Mouse (Mus musculus) cerebellum, adult 11 months (tissue): Measurements from ENCODE around the gene Nol6.
A peak's percentile ranks its signal among the peaks of the same experiment; 100 is the strongest.
"Not testable (repeated sequence)": the region's sequence is repeated elsewhere in the genome, so short reads cannot be mapped to it uniquely, and the experiment has no call there.

Experiments
- DNase-seq: peaks from one replicate; pipeline ENCODE4 v3.0.0; 2022

Gene Nol6

GRCm38 (mm10) chr4:41116817-41117216 lies 7.4 kb downstream of the Nol6 start:
- no peak for DNase-seq

DNA sequence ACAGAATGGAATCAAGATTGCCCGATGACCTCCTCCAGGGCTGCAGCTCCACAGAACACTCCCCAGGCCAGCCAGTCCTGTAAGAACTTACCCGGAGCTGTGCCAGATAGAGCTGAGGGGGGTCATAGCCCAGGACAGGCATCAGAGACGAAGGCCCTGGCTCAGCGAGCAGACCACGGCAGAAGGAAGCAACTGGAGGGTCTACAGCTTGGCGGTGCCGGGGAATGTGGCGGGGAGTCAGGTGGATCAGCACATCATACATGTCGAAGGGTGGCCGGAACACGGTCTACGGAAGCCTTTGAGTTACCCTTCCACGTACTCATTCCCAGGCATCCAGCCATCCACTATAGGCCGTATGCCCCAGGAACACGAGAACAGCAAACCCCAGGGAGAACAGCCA lies 8.5 kb downstream of the Nol6 start:
- DNase-seq: no peak

DNA sequence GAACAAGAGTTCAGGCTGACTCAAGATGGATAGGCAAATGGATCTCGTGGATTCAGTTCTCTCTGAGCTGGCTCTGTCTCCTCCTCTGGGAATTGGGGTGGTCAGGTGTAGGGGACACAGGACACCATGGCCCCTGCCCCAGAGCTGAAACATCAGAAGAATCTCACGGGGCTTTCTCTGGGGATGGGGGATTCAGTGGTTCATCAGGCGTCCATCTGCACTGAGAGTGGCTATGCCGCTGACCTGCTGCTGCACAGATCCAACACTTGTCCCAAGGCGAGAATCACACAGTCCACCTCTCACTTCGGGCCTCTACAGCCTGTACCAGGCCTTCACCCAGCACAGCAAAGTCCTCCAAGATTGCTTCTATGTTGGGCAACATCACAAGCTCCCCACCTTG lies 9.2 kb downstream of the Nol6 start:
- DNase-seq: no peak

DNA sequence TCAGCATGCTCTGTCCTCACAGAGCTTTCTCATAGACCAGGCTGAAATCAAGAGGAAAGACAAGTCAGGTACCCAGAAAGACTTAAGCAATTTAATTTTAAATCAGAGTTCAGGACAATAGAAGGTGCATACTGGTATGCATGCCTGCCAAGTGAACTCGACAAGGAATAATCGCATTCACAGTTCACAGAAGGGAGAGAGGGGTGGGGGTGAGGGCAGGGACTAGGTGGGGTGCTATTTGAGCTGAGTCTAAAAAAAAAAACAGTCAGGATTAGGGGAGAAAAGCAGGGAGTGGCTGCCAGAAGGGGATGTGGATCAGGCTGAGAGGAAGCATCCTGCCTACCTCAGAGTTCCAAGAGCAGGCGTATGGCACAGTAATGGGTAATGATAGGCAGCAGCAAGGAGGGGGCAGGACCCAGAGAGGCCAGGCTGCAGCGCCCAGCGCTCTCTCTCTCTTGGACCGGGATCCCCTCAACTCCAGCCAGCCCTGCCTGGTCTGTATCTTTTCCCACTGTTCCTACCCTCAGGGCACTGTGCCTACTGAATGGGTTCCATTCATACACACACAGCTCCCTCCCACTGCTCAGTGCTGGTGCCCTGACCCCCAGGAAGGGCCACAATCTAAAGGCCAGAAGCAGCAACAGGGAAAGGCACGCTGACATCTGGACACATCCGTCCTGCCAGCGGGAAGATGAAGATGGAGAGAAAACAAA lies 9.7 kb downstream of the Nol6 start:
- DNase-seq: no peak

DNA sequence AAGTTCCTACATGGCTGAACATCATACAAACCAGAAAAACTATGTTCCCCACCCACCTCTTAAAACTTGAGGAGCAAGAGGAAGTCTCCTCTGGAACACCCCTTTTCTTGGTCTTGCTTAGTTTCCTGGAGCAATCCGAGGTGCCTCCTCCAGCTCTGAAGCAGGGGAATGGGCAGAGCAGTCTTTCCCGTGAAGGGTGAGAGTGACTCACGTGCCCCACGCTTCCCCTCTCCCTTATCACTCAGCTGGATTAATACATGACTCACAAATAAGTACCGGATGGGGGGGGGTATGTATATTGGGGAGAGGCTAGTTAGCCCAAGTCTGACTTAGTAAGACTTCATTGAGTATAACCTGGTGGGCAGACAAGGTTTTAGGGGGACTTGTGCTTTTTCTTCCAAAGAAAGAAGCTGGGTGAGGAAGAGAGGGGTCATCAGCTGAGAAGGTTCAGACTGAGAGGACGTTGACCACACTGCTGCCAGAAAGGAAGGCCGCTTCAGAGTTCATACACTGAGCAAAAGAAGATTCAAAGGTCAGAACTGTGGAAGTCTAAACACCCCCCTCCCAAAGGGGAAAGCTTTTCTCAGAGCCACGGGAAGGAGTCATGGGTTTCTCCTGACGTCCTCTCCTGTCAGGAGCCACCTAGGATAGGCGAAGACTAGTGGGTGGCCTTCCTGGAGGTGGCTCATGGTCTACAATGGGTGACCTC lies 15.4 kb downstream of the Nol6 start:
- DNase-seq: no peak

DNA sequence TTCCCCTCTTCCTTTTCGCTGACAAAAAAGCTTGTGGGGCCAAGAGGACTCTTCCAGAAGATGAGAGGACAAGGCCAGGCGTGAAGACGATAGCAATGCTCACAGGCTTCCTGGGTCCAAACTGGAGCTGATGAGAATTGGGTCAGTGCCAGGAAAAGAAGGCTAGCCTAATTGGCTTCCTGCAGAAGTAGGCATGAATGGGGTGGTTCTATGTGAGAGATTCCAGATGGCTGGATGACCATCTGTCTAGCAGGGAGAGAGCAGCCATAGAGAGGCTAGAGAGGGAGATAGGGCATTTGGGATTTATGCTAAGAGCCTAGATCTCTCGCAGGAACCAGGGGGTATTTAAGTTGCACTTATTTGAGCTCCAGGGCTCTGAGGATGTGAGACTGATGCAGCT lies 16.8 kb downstream of the Nol6 start:
- peak; percentile 31 for DNase-seq

GRCm38 (mm10) chr4:41102901-41103300 lies 21.4 kb downstream of the Nol6 start:
- DNase-seq: no peak

DNA sequence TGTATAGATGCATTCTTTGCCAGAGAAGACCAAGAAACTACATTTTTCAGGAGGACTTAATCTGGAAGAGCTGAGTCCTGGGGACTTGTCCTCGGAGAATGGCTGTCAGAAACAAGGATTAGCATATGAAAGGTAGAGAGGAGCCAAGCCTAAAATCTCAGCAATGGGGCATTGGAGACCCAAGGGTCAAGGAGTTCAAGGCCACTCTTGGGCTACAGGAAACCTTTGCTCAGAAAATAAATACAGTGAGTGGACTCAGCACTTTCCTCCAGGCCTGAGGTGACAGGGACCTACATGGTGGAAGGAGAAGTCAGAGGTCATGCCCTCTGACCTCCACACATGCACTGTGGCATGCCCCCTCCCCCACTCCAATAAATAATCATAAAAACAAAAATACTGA lies 23.3 kb downstream of the Nol6 start:
- DNase-seq: no peak

DNA sequence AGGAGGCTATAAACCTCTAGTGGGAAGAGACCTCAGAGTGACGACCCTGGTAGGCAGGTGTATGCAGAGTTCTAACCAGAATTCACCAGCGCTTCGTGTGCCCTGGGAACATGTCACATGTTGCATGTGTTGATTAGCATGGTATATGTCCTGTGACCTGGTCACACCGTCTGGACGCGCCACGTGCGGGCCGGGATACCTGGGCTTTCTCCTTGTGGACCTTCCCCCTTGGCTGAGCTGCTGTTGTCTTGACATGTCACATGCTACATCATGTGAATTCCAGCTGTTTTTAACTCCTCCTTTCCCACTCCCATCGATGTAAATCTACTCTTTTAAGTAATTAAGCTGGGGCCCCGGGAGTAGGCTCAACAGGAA lies 25.7 kb downstream of the Nol6 start:
- DNase-seq: no peak

- DNase-seq: no peak
These were observed 26.2 kb downstream of the Nol6 start, which contains the start of gene Aqp3 for GRCm38 (mm10) chr4:41097871-41098576. Gene Aqp3 (minus strand): TSS chr4:41098183.

DNA sequence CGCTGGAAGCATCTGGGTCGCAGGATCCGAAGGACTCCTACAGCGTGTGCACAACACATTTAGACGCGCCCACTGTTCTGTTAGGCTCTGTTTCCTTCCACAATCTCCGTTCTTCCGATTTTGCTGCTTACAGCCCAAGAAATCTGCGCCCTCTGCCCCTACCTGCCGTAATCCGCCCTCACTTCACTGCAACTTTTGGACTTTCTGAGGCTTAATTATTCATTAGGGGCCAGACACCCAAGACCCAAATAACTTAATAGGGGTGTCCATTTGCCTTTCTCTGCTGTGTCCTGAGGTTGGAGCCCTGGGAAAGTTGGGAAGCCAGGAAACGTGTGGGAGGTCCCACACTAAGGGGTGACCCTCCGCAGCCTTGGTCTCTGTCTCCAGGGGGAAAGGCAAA lies 26.9 kb downstream of the Nol6 start:
- DNase-seq: no peak

DNA sequence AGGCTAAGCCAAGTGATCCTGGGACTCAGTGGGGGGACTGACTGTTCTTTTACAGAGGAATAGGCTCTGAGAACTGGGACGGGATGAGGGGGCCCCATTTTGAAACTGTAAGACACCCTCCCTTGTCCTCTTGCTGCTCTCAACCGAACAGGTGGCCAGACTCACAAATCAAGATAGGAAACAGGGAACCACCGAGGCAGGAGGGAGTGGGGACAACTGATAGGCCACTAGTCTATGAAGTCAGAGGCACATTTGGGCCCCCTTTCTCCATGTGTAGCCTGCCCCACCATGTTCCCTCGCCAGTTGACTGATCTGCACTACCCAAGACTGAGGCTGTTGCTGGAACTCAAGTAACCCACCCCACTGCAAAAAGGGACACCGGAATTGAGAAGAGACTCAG lies 27.5 kb downstream of the Nol6 start:
- no peak for DNase-seq

DNA sequence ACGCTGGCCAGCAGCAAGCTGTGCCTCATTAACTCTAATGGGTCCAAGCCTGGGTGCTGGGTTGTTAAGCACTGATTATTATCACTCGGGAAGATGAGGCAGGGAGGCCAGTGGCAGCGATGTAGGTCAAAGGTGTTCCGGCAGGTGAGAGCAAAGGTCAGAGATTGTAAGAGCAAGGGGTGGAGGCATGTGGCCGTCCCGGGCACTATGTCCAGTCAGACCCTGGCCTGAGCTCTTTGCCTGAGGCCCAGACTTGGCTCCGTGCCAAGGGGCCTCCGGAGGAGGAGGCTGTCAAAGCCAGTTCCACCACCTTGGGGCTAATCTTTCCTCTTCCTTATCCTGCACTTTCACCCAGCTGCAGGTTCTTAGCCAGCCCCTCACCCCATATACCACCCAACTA lies 28.1 kb downstream of the Nol6 start:
- no peak for DNase-seq

DNA sequence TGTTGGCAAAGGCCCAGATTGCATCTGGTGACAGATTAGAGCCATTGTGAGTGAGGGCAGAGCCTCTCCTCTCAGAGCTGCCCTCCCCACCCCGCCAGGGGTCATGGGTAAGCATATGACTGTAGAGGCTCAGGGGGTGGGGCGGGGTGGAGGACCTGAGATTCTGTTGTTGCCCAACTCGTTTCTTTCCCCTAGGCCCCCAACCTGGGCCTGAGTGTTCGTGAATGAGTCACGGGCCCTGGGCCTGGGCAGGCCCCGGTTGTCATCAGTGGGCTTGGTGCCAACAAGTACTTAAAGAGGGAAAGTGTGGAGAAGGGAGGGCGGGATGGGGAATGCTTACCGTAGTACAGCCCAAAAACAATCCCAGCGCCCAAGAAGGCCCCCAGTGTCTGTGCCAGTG lies 29.9 kb downstream of the Nol6 start:
- DNase-seq: no peak

DNA sequence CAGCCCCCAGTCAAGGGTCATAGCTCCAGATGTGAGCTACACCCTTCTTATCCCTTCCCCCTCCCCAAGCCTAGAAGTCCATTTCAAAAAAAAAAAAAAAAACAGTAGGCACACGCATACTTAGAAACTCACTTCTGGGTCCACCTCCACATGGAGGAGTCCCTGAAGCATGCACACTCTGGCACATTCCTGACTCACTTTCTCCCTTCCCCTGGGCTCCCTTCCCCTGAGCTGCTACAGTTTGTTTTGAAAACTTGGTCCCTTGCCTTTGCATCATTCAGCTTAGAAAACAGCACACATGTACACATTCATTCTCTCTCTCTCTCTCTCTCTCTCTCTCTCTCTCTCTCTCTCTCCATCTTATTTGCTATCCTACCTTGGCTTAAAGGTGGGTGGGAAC lies 31.3 kb downstream of the Nol6 start:
- DNase-seq: no peak

DNA sequence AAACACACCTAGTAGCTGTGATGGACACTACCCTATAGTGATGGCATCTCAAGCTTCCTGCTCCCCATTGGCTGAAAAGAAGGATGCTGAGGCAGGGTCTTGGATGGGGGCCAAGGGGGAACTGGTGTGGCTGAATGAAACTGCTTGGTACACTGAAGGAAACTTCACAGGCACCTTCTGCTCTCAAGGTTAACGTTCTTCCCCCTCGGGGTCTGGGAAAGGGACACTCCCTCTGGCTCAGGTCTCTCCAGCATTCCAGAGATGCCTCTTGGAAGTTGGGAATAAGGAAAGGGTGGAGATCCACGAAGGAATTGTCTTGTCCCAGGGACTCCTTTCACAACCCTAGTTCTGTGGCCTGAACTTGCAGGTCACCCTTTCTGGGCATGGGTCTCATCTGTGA lies 32.9 kb downstream of the Nol6 start:
- DNase-seq: no peak

- DNase-seq: no peak
These were observed 34.5 kb downstream of the Nol6 start for GRCm38 (mm10) chr4:41089705-41090104.

GRCm38 (mm10) chr4:41089189-41089588 lies 35.1 kb downstream of the Nol6 start:
- DNase-seq: no peak

DNA sequence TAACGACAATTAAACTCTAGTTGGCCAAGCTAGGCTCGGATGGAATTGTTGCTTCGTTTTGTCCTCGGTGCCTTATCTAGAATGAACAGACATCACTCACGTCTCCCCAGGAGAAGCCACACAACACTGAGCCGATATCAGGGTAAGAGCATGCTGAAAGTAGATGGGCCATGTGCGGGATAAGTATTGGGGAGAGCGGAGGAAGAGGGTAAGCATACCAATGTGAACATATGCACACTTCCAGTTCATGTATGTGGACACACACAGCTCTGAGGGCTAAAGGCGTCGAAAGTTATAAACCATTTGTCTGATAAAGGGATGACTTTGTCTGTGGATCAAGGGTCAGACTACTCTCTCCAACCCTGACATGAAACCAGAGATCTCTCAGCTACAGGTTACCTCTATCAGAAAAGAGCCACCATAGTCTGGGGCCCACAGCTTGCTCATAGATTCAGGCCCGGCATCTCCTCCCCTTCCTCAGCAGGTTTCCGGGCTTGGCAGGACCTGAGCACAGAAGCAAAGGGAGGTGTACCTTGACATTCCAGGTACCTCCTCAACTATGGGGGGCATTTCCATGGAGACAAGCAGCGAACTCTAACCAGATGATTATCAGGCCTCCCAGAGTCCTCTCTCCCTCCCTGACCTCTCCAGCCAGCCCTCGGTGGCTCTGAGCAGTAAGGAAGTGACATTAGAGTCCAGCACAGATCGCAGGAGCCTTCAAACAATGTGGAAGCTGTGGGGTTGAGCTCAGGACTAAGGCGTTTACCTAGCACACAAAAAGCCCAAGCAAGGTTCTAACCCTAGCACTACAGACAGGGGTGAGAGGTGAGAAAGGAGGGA lies 36.6 kb downstream of the Nol6 start:
- no peak for DNase-seq

DNA sequence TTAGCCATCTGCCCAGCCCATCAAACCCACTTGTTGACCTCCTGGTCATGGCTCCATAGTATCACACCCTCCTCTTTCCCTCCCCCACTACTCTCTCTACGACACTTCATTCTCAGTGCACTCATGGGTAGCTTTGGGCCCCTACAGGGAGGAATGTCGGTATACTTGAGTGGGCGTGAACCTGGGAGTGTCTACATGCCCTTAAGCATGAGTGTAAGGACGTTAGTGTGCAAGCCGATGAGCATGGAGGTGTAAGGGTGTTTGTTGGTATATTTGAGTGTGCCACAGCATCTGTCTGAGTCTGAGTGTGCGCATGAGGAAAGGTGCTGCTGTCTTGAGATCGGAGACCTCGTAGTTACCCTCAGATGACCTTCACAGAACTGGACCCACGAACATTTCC lies 37.3 kb downstream of the Nol6 start:
- no peak for DNase-seq

- no peak for DNase-seq
These were observed 39.4 kb downstream of the Nol6 start for GRCm38 (mm10) chr4:41084819-41085218.

DNA sequence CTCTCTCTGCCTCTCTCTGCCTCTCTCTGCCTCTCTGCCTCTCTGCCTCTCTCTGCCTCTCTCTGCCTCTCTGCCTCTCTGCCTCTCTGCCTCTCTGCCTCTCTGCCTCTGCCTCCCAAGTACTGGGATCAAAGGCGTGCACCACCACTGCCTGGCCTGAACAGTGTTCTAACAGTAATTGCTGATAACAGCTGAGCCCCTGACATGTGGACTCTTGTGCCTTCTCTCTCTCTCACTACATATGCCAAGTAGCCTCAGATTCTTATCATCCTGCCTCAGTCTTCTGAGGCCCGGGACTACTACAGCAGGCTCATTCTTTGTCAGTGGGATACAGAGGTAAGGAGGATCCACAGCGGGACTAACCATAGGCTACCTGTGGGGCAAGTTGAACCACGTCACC lies 41.5 kb downstream of the Nol6 start:
- DNase-seq: not testable (repeated sequence)

GRCm38 (mm10) chr4:41081733-41082132 lies 42.5 kb downstream of the Nol6 start:
- DNase-seq: no peak
